Mouse (Mus musculus): ENCODE measurements around the gene Zbtb16.

- TF ChIP-seq CTCF (IDR thresholded peaks at IDR 0.05; ENCODE audit: low read depth, low read length) (no peak), POLR2AphosphoS5 (IDR thresholded peaks at IDR 0.05; ENCODE audit: insufficient replicate concordance, low read depth, low read length) (no peak), TAL1 (conservative IDR thresholded peaks at IDR 0.05; ENCODE audit: low read depth, low read length) (no peak), GATA1 (IDR thresholded peaks at IDR 0.05; ENCODE audit: borderline replicate concordance, low read length) (no peak), GATA2 (IDR thresholded peaks at IDR 0.05; ENCODE audit: borderline replicate concordance, low read depth, low read length) (no peak)
Observed at GRCm38 (mm10) chr9:48821916-48822585, 14.0 kb downstream of the Zbtb16 start.
